Mouse (Mus musculus) C2C12 (cell line): ENCODE results near the gene Surf2.

Experiments used
- CEBPB ChIP-seq: IDR thresholded peaks from one replicate; pipeline ENCODE4 v1.6.1; 2011; ENCODE audit warnings: low read depth, mild to moderate bottlenecking, control low read depth, moderate library complexity
- CTCF ChIP-seq: IDR thresholded peaks from one replicate; pipeline ENCODE4 v1.5.1; 2011; ENCODE audit not compliant: control insufficient read depth, insufficient read depth, insufficient read length
- FOSL1 ChIP-seq: IDR thresholded peaks from one replicate; pipeline ENCODE4 v1.8.0; 2011; ENCODE audit warnings: mild to moderate bottlenecking, low read length; ENCODE audit not compliant: poor library complexity, insufficient read depth, severe bottlenecking
- MAX ChIP-seq: IDR thresholded peaks from one replicate; pipeline ENCODE4 v1.6.1; 2011; ENCODE audit warnings: mild to moderate bottlenecking, control low read depth
- MYOD1 ChIP-seq: IDR thresholded peaks from one replicate; pipeline ENCODE4 v1.6.1; 2011; ENCODE audit warnings: low read depth; ENCODE audit not compliant: control insufficient read depth, insufficient read length
- MYOG ChIP-seq: IDR thresholded peaks from one replicate; pipeline ENCODE4 v1.6.1; 2011; ENCODE audit not compliant: control insufficient read depth, insufficient read length; ENCODE audit errors: extremely low read depth
- USF1 ChIP-seq: IDR thresholded peaks from one replicate; pipeline ENCODE4 v1.6.1; 2011; ENCODE audit warnings: low read depth, mild to moderate bottlenecking, control low read depth, moderate library complexity

DNA sequence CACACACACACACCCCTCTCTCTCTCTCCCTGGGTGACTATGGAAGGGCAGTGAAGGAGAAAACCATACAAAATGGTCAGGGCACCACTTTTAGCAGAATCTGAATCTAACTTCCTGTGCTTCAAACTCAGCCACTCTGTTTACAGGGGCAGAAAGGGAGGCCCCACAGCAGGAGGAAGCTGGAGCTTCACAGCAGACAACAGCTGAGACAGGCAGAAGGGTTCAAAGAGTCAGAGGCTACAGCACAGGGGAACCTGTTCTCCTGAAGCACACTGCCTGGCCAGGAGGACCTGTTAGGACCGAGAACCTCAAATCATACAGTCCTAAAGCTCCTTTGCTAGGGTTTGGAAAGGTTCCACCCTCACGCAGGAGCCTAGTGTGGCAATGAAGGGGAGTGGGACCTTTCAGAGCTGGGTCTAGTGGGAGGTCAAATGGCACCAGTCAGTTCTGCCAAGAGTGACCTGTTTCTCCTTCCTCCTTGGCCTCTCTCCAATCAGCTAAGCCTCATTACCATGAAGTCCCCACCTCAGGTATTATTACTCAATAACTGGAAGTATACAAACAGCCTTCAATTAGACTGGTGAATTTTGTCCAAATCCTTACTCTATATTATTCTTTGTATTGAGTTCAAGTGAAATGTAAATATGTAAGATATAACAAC lies 38.7 kb downstream of the Surf2 start:
- TF ChIP-seq MYOG (no peak), CTCF (no peak), MYOD1 (no peak), FOSL1 (no peak), MAX (no peak), USF1 (no peak), CEBPB (no peak)
